Mouse (Mus musculus) limb, embryonic 14.5 days (tissue): Measurements from ENCODE around the gene Pacrg. TPM values are rescaled to one million over a fixed set of nuclear protein-coding genes. Genes with fewer than 3 reads are reported as not detected.

ENCODE experiments used
- ATAC-seq: fragments of 200-750 bp; cut with Nextera tagmentation; 2 replicates; pipeline ENCODE4 v1.8.0; 2017; ENCODE audit warnings: low read depth, moderate number of reproducible peaks, moderate TSS enrichment; ENCODE audit not compliant: low FRiP score
- DNase-seq: peaks from one replicate; pipeline ENCODE4 v3.0.0-alpha.2; 2015; ENCODE audit warnings: low spot score
- H3K27ac ChIP-seq: fragments of 300-500 bp; sonication (generic); replicated peaks from 2 replicates; pipeline ENCODE4 v1.5.1; 2014; ENCODE audit warnings: low read depth, mild to moderate bottlenecking, low read length, moderate library complexity, mixed read lengths
- H3K27me3 ChIP-seq: fragments of 300-500 bp; sonication (generic); 2 replicates; pipeline ENCODE4 v1.6.1; 2014; ENCODE audit warnings: low read length, mixed read lengths; ENCODE audit not compliant: control insufficient read depth, insufficient read depth
- H3K36me3 ChIP-seq: fragments of 300-500 bp; sonication (generic); 2 replicates; pipeline ENCODE4 v1.6.1; 2014; ENCODE audit warnings: mild to moderate bottlenecking, low read length, moderate library complexity, mixed read lengths; ENCODE audit not compliant: control insufficient read depth, insufficient read depth
- H3K4me1 ChIP-seq: fragments of 300-500 bp; sonication (generic); 2 replicates; pipeline ENCODE4 v1.6.1; 2014; ENCODE audit warnings: antibody characterized with exemption, low read length, mixed read lengths; ENCODE audit not compliant: control insufficient read depth, insufficient read depth
- H3K4me2 ChIP-seq: fragments of 300-500 bp; sonication (generic); replicated peaks from 2 replicates; pipeline ENCODE4 v1.6.1; 2014; ENCODE audit warnings: low read depth, mild to moderate bottlenecking, low read length, moderate library complexity; ENCODE audit not compliant: severe bottlenecking
- H3K4me3 ChIP-seq: fragments of 300-500 bp; sonication (generic); replicated peaks from 2 replicates; pipeline ENCODE4 v1.5.1; 2014; ENCODE audit warnings: low read length
- H3K9ac ChIP-seq: fragments of 300-500 bp; sonication (generic); 2 replicates; pipeline ENCODE4 v1.6.1; 2014; ENCODE audit warnings: mild to moderate bottlenecking, low read depth, low read length, moderate library complexity; ENCODE audit not compliant: severe bottlenecking
- H3K9me3 ChIP-seq: fragments of 300-500 bp; sonication (generic); 2 replicates; pipeline ENCODE4 v1.6.1; 2016; ENCODE audit warnings: low read length; ENCODE audit not compliant: control insufficient read depth
- POLR2A ChIP-seq: fragments of 200-500 bp; IDR thresholded peaks from 2 replicates; pipeline ENCODE4 v1.8.0; 2012; ENCODE audit warnings: inconsistent platforms, mild to moderate bottlenecking, moderate library complexity, borderline replicate concordance; ENCODE audit not compliant: insufficient read depth, insufficient read length; ENCODE audit errors: extremely low read depth
- WGBS: fragments of 180-500 bp; shearing (Covaris S2); extraction: QIAGEN DNeasy Blood & Tissue Kit; methylation state at CpG from one replicate; pipeline ENCODE4 v1.1.7; 2014; 5-methylcytosine and 5-hydroxymethylcytosine counted together
- polyA plus RNA-seq, 2 experiments: library from polyadenylated mRNA; depleted of rRNA in 1 of 2; stranded (reverse) in 1 of 2; unstranded in 1 of 2; fragments of >200 nt; fragmentation: Nextera tagmentation in 1 of 2; extraction: Ambion mirVana in 1 of 2; gene quantifications; 2 replicates each; pipeline versions ENCODE4 v1.2.1 to v1.2.3; 2012 to 2014

Gene Pacrg
- polyA plus RNA-seq, 2 experiments = 0.99 to 1.3 TPM

- H3K9ac ChIP-seq = no peak overlapping the region
- H3K4me3 ChIP-seq = no peak overlapping the region
- no peaks in the 10 kb centered on the region for H3K4me1 ChIP-seq
- no peak overlapping the region for H3K4me2 ChIP-seq
- 78% methylated on average over 3 of the region's 3 CpGs for WGBS
- H3K36me3 ChIP-seq = no peaks in the 10 kb centered on the region
- ATAC-seq (no peak), DNase-seq (no peak)
- no peaks in the 10 kb centered on the region for H3K9me3 ChIP-seq
- no peak for TF ChIP-seq POLR2A
- no peaks in the 10 kb centered on the region for H3K27me3 ChIP-seq
- H3K27ac ChIP-seq = no peak overlapping the region
Observed at GRCm38 (mm10) chr17:10463626-10464025, 376.5 kb downstream of the Pacrg start.

- no peaks in the 10 kb centered on the region for H3K36me3 ChIP-seq
- no peaks in the 10 kb centered on the region for H3K27me3 ChIP-seq
- no peak overlapping the region for H3K27ac ChIP-seq
- no peaks in the 10 kb centered on the region for H3K4me1 ChIP-seq
- H3K4me2 ChIP-seq = no peak overlapping the region
- no peaks in the 10 kb centered on the region for H3K9me3 ChIP-seq
- TF ChIP-seq POLR2A = no peak
- no peak overlapping the region for H3K4me3 ChIP-seq
- ATAC-seq (no peak), DNase-seq (no peak)
- no peak overlapping the region for H3K9ac ChIP-seq
- WGBS = 87% methylated on average over 4 of the region's 4 CpGs
Observed at GRCm38 (mm10) chr17:10460916-10461315, 379.2 kb downstream of the Pacrg start.

GRCm38 (mm10) chr17:10458743-10459142, 381.4 kb downstream of the Pacrg start:
- no peak for TF ChIP-seq POLR2A

GRCm38 (mm10) chr17:10456409-10456808, 383.7 kb downstream of the Pacrg start:
- H3K36me3 ChIP-seq = no peaks in the 10 kb centered on the region
- no peak overlapping the region for H3K27ac ChIP-seq
- no peak overlapping the region for H3K4me3 ChIP-seq
- DNase-seq (no peak), ATAC-seq (no peak)
- H3K4me1 ChIP-seq = no peaks in the 10 kb centered on the region
- no peaks in the 10 kb centered on the region for H3K9me3 ChIP-seq
- H3K9ac ChIP-seq = no peak overlapping the region
- 27% methylated on average over 4 of the region's 4 CpGs for WGBS
- no peaks in the 10 kb centered on the region for H3K27me3 ChIP-seq
- no peak for TF ChIP-seq POLR2A
- no peak overlapping the region for H3K4me2 ChIP-seq

More at GRCm38 (mm10) chr17:10458743-10459142, 381.4 kb downstream of the Pacrg start:
- H3K27me3 ChIP-seq = no peaks in the 10 kb centered on the region
- H3K9me3 ChIP-seq = no peaks in the 10 kb centered on the region
- no peak overlapping the region for H3K4me3 ChIP-seq
- no peak overlapping the region for H3K27ac ChIP-seq
- H3K4me2 ChIP-seq = no peak overlapping the region
- DNase-seq (no peak), ATAC-seq (no peak)
- H3K4me1 ChIP-seq = no peaks in the 10 kb centered on the region
- no peaks in the 10 kb centered on the region for H3K36me3 ChIP-seq
- no peak overlapping the region for H3K9ac ChIP-seq

- Histone ChIP-seq H3K27me3 (no peaks in the 10 kb centered on the region), H3K27ac (no peak overlapping the region), H3K4me3 (no peak overlapping the region), H3K4me1 (no peaks in the 10 kb centered on the region), H3K4me2 (no peak overlapping the region), H3K9me3 (no peaks in the 10 kb centered on the region), H3K9ac (no peak overlapping the region), H3K36me3 (no peaks in the 10 kb centered on the region)
- TF ChIP-seq POLR2A = no peak
- WGBS = 67% methylated on average over 7 of the region's 7 CpGs
- no peak for ATAC-seq
- DNase-seq = no peak
Observed at GRCm38 (mm10) chr17:10455961-10456360, 384.1 kb downstream of the Pacrg start.

GRCm38 (mm10) chr17:10454406-10454805, 385.7 kb downstream of the Pacrg start:
- no peak for DNase-seq
- no peak overlapping the region for H3K27ac ChIP-seq
- no peak overlapping the region for H3K4me2 ChIP-seq
- H3K9ac ChIP-seq = no peak overlapping the region
- H3K36me3 ChIP-seq = no peaks in the 10 kb centered on the region
- H3K9me3 ChIP-seq = no peaks in the 10 kb centered on the region
- TF ChIP-seq POLR2A = no peak
- WGBS = 84% methylated on average over 8 of the region's 8 CpGs
- no peaks in the 10 kb centered on the region for H3K27me3 ChIP-seq
- H3K4me3 ChIP-seq = no peak overlapping the region
- no peaks in the 10 kb centered on the region for H3K4me1 ChIP-seq
- ATAC-seq = no peak
